Mouse (Mus musculus) hindbrain, embryonic 10.5 days (tissue): Measurements from ENCODE around the gene Amotl2. TPM values are rescaled to one million over a fixed set of nuclear protein-coding genes. Genes with fewer than 3 reads are reported as not detected.
A peak's percentile ranks its signal among the peaks of the same experiment; 100 is the strongest.
"Not testable (repeated sequence)": the region's sequence is repeated elsewhere in the genome, so short reads cannot be mapped to it uniquely, and the experiment has no call there.

Source experiments
- DNase-seq: peaks from one replicate; pipeline ENCODE4 v3.0.0-alpha.2; 2017; ENCODE audit warnings: low spot score
- H3K27ac ChIP-seq: fragments of 300-500 bp; sonication (generic); 2 replicates; pipeline ENCODE4 v1.5.1; 2016; ENCODE audit warnings: mild to moderate bottlenecking, moderate library complexity
- H3K27me3 ChIP-seq: fragments of 300-500 bp; sonication (generic); 2 replicates; pipeline ENCODE4 v1.6.1; 2016; ENCODE audit warnings: mild to moderate bottlenecking; ENCODE audit not compliant: poor library complexity, insufficient read depth, severe bottlenecking
- H3K36me3 ChIP-seq: fragments of 300-500 bp; sonication (generic); 2 replicates; pipeline ENCODE4 v1.6.1; 2016; ENCODE audit warnings: mild to moderate bottlenecking, moderate library complexity
- H3K4me1 ChIP-seq: fragments of 300-500 bp; sonication (generic); replicated peaks from 2 replicates; pipeline ENCODE4 v1.6.1; 2016; ENCODE audit warnings: mild to moderate bottlenecking
- H3K4me3 ChIP-seq: fragments of 300-500 bp; sonication (generic); 2 replicates; pipeline ENCODE4 v1.5.1; 2016; ENCODE audit warnings: mild to moderate bottlenecking, moderate library complexity
- H3K9me3 ChIP-seq: fragments of 300-500 bp; sonication (generic); 2 replicates; pipeline ENCODE4 v1.6.1; 2016; ENCODE audit warnings: mild to moderate bottlenecking, moderate library complexity
- WGBS: fragments of 180-500 bp; shearing (Covaris S2); methylation state at CpG from one replicate; pipeline ENCODE4 v1.1.7; 2016; 5-methylcytosine and 5-hydroxymethylcytosine counted together
- polyA plus RNA-seq: library from polyadenylated mRNA; unstranded; fragments of >200 nt; fragmentation: Nextera tagmentation; extraction: Ambion mirVana; gene quantifications from 2 replicates; pipeline ENCODE4 v1.2.1, GENCODE M21; 2016

Gene Amotl2
- polyA plus RNA-seq, 1 experiment from 2014 or later = 70.1 TPM

DNA sequence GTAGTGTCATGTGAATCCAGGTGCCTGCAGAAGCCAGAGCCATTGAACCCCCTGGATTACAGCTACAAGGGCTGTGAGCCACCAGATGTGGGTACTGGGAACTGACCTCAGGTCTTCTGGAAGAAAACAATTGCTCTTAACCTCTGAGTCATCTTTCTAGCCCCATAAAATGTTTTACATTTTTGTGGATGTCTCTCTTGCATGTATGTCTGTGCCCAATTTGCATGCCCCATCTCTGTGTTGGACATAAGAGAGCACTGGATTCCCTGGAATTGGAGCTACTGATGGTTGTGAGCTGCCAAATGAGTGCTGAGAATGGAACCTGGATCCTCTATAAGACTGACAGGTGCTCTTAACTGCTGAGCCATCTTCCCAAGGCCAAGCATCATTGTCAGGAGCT lies 36.8 kb downstream of the Amotl2 start:
- Histone ChIP-seq H3K36me3 (no peaks in the 10 kb centered on the region), H3K4me3 (no peak overlapping the region), H3K27ac (no peak overlapping the region), H3K4me1 (peaks cover 14% of the 10 kb centered on the region), H3K27me3 (no peaks in the 10 kb centered on the region), H3K9me3 (no peaks in the 10 kb centered on the region)
- DNase-seq = no peak

DNA sequence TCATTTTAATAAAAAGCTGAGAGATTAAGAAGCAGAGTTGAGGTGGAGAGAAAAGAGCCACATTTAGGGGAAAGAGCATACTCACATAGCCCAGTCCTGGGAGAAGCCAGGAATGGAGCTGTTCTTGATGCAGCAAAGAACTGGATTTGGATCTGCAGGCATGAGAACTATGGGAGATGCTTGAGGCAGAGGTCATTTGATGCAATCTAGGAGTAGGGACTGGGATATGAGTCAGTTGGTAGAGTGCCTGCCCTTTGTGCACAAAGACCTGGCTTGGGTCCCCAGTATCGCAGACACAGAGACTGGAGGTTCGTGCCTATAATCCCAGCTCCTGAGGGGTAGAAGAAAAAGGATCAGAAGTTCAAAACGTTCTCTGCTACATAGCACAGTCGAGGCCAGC lies 38.7 kb downstream of the Amotl2 start:
- H3K27ac ChIP-seq = no peak overlapping the region
- no peaks in the 10 kb centered on the region for H3K9me3 ChIP-seq
- no peaks in the 10 kb centered on the region for H3K36me3 ChIP-seq
- peaks cover 25% of the 10 kb centered on the region for H3K4me1 ChIP-seq
- 68% methylated on average over 4 of the region's 4 CpGs for whole genome bisulfite sequencing
- DNase-seq = no peak
- H3K4me3 ChIP-seq = no peak overlapping the region
- no peaks in the 10 kb centered on the region for H3K27me3 ChIP-seq

DNA sequence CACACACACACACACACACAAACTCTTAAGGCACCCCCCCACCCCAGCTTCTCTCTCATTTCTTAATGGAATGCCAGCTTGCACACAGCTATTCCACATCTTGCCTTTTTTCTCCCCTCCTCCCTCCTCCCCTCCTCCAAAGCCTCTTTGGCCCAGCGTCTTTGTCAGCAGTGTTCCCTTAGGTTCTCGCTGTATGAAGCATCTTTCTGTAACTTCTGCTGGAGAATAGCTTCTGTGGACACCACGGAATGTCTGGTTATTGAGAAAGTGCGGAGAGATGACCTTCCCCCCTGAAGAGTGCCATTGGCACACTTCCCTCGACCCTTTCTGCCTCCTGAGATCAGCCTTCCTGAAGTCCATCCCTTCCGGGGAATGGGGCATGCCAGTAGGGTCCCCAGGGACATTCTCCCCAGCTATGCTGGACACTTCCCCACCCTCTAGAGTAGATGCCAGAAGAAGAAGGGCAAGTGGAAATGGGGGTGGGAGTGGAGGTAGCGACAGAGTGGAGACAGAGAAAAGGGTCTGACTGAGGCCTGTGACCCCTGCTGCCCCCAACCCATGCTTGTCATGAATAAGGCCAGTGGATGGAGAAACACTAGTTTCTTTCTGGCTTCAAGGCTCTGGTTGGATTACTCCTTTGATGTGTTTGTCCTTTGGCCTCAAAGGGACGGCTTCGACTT lies 39.3 kb downstream of the Amotl2 start:
- H3K36me3 ChIP-seq = no peaks in the 10 kb centered on the region
- peak overlapping the region; percentile 19; the same call in 1 of the 2 replicates for H3K27ac ChIP-seq
- peaks cover 25% of the 10 kb centered on the region for H3K4me1 ChIP-seq
- no peak overlapping the region for H3K4me3 ChIP-seq
- no peaks in the 10 kb centered on the region for H3K27me3 ChIP-seq
- H3K9me3 ChIP-seq = no peaks in the 10 kb centered on the region
- WGBS = 55% methylated on average over 9 of the region's 9 CpGs
- DNase-seq = no peak

DNA sequence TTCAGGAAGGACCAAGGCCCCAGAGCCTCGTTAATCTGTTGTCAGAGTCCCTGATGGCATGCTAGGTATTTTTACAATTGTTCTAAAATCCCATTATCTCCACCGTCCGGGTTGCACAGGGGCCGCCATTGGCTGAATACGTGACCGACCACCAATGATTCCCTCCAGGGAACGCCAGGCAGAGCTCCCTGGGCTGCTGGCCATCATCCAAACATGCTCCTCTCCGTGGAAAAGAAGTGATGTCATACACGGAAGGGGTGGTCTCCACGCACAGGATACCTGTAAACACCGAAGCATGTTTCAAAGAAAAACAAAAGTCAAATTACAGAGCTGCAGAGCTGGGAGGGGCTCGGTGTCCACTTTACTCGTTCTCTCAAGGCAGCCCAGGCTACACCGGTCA lies 39.9 kb downstream of the Amotl2 start:
- no peak for DNase-seq
- H3K9me3 ChIP-seq = no peaks in the 10 kb centered on the region
- no peak overlapping the region for H3K4me3 ChIP-seq
- WGBS = 74% methylated on average over 14 of the region's 14 CpGs
- no peak overlapping the region for H3K27ac ChIP-seq
- H3K27me3 ChIP-seq = no peaks in the 10 kb centered on the region
- H3K36me3 ChIP-seq = no peaks in the 10 kb centered on the region
- peaks cover 25% of the 10 kb centered on the region for H3K4me1 ChIP-seq

DNA sequence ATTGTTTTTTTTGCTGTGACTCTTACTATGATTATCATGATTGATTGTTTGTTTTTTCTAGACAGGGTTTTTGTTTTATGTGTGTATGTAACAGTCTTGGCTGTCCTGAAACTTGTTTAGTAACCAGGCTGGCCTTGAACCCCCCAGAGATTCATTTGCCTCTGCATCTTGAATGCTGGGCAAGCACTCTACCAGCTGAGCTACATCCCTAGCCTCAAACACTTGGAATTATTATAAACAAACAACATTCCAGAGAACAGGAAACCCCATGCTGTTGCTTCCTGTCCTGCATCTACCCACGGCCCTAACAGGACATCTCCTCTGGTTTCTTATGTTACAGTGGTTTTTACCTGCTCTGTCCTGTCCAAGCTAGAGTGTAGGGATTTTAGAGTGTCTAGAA lies 42.4 kb downstream of the Amotl2 start:
- no peak for DNase-seq
- H3K4me1 ChIP-seq = peaks cover 34% of the 10 kb centered on the region
- no peaks in the 10 kb centered on the region for H3K36me3 ChIP-seq
- H3K4me3 ChIP-seq = no peak overlapping the region
- no peaks in the 10 kb centered on the region for H3K9me3 ChIP-seq
- peak overlapping the region; percentile 17; the same call in 1 of the 2 replicates for H3K27ac ChIP-seq
- no peaks in the 10 kb centered on the region for H3K27me3 ChIP-seq
- 53% methylated on average over 1 of the region's 1 CpGs for WGBS

DNA sequence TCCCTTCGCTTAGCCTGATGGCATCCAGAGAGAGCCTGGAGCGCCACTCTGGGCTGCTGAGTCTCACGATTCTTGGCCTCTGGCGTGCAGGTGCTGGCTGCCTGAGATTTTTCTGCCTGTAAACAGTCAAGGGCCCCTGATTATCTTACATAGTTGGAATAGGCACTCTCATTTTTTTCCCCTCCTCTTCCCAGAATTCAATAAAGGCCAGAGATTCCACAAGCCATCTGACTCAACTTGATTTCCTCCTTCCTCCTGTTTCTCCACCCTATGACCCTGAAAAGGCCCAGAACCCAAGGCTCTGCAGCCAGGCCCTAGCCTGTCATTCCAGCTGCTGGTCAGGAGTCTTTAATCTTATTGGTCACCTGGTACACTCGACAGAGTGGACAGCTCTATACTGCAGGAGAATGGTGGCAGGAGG lies 43.1 kb downstream of the Amotl2 start:
- Histone ChIP-seq H3K27ac (peak overlapping the region; percentile 17; the same call in 1 of the 2 replicates), H3K9me3 (no peaks in the 10 kb centered on the region), H3K4me1 (peaks cover 34% of the 10 kb centered on the region), H3K27me3 (no peaks in the 10 kb centered on the region), H3K4me3 (no peak overlapping the region), H3K36me3 (no peaks in the 10 kb centered on the region)
- DNase-seq = no peak
- WGBS = 65% methylated on average over 5 of the region's 5 CpGs

DNA sequence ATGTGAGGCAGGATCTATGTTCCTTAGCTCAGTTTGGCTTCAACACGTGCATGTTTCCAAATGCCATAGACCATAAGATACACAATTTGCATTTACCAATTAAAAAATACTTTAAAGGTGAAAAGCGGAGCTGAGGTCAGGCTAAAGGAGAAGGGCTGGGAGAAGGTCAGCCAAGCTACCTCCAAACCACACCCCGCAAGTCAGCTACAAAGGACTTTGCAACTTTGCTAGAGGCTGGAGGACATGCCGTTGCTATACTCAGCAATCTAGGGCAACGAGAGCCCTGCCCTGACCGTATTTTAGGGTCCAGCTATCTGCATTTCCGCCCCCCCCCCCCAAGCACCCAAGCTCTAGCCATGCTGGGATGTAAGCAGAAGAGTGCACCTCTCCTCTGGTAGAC lies 45.1 kb downstream of the Amotl2 start:
- Histone ChIP-seq H3K4me1 (peaks cover 20% of the 10 kb centered on the region), H3K27me3 (no peaks in the 10 kb centered on the region), H3K36me3 (no peaks in the 10 kb centered on the region), H3K27ac (no peak overlapping the region), H3K4me3 (no peak overlapping the region), H3K9me3 (no peaks in the 10 kb centered on the region)
- WGBS = 90% methylated on average over 7 of the region's 7 CpGs
- no peak for DNase-seq

DNA sequence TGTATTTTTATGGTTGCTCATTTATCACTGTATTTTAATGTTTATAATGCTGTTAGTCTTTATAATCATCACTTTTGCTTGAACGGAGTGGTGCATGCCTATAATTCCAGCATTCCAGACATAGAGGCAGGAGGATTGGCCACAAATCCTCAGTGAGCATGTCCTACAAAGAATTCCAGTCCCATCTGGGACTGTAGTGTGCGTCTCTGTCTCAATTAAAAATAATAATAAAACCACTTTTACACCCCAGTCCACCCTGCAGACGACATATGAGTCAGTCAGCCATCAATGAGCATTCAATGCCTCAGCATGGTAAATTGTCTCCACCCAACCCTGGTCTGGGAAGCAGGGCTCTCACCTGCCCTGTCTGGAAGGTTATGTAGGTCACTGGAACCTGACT lies 46.4 kb downstream of the Amotl2 start:
- WGBS = 78% methylated on average over 3 of the region's 3 CpGs
- H3K4me3 ChIP-seq = no peak overlapping the region
- H3K27me3 ChIP-seq = no peaks in the 10 kb centered on the region
- no peaks in the 10 kb centered on the region for H3K36me3 ChIP-seq
- H3K27ac ChIP-seq = no peak overlapping the region
- H3K4me1 ChIP-seq = peaks cover 25% of the 10 kb centered on the region
- no peak for DNase-seq
- H3K9me3 ChIP-seq = no peaks in the 10 kb centered on the region

DNA sequence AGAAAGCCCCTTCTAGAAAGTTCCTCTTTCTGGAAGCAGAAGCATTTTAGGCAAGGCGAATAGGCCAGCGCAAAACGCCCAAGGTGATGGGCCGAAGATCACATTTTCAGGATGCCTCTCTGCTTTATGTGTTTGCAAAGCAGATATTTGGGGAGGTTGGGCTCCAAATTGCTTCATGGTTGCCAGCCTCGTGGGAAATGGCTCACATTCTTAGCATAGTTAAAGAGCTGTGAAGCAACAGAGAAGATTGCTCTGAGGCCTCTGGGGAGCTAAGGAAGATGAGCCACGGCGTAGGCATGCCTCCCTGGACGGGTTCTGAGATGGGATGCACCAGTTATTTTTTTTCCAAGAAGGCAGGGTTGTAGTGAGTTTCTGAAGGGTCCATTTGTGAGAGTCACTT lies 47.0 kb downstream of the Amotl2 start:
- 69% methylated on average over 8 of the region's 8 CpGs for WGBS
- no peak overlapping the region for H3K27ac ChIP-seq
- no peaks in the 10 kb centered on the region for H3K27me3 ChIP-seq
- no peak overlapping the region for H3K4me3 ChIP-seq
- H3K36me3 ChIP-seq = no peaks in the 10 kb centered on the region
- H3K9me3 ChIP-seq = no peaks in the 10 kb centered on the region
- no peak for DNase-seq
- peaks cover 25% of the 10 kb centered on the region for H3K4me1 ChIP-seq

DNA sequence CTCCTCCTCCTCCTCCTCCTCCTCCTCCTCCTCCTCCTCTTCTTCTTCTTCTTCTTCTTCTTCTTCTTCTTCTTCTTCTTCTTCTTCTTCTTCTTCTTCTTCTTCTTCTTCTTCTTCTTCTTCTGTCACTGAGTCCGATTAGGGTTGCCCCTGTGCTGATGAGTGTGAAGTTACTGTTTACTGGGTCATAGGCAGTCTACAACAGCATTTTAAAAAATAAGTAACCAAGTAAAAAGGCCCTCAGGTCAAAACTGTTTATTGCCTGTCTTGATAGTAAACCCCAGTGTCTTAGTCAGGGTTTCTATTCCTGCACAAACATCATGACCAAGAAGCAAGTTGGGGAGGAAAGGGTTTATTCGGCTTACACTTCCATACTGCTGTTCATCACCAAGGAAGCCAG lies 48.1 kb downstream of the Amotl2 start:
- 92% methylated on average over 2 of the region's 2 CpGs for WGBS
- DNase-seq = not testable (repeated sequence)

DNA sequence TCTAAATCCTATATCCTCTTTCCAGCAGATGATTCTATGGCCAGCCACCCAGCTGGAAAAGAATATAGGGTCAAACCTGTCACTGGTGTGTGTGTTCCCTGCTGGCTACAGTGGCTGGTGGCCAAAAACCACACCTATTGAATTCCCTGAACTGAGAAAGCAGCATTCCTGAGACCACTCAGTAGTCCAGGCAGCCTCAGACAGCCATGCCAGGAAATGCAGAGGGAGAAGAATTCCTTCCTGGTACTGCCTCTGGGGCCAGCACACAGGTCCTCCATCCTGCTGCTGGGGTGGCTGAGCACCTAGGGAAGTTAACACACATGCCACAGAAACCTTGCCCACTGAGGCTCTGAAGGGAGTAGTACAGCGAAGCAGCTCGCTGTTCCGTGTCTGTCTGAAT lies 50.3 kb downstream of the Amotl2 start:
- Histone ChIP-seq H3K27me3 (no peaks in the 10 kb centered on the region), H3K9me3 (no peaks in the 10 kb centered on the region), H3K4me3 (no peak overlapping the region), H3K4me1 (peaks cover 22% of the 10 kb centered on the region), H3K36me3 (no peaks in the 10 kb centered on the region), H3K27ac (peak overlapping the region; percentile 59)
- no peak for DNase-seq
- WGBS = 83% methylated on average over 3 of the region's 3 CpGs

More for the DNA sequence above, 48.1 kb downstream of the Amotl2 start:
- not testable (repeated sequence) for H3K36me3 ChIP-seq, H3K9me3 ChIP-seq, H3K4me3 ChIP-seq, H3K27me3 ChIP-seq, H3K27ac ChIP-seq
- H3K4me1 ChIP-seq = peaks cover 23% of the 10 kb centered on the region

DNA sequence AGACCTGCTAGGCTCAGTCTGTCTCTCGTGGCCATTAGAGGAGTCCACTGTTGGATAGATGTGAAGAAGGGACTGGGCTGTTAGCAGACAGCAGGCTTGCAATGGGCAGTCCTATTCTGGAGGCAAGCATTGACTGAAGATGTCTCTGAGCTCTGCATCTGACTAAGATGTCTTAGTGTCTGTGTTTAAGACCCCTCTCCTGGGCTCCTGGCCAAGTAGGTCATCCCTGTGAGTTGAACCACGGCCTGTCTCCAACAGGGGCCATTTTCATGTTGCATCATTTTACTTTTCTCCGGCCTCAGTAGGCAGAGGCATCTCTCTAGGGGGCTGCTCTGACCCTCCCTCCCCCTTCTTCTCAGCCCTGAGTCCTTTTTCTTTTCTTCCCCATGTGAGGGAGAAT lies 52.8 kb downstream of the Amotl2 start:
- Histone ChIP-seq H3K4me1 (peaks cover 13% of the 10 kb centered on the region), H3K9me3 (no peaks in the 10 kb centered on the region), H3K36me3 (no peaks in the 10 kb centered on the region), H3K27ac (no peak overlapping the region), H3K27me3 (no peaks in the 10 kb centered on the region), H3K4me3 (no peak overlapping the region)
- WGBS = 69% methylated on average over 3 of the region's 3 CpGs
- DNase-seq = no peak

DNA sequence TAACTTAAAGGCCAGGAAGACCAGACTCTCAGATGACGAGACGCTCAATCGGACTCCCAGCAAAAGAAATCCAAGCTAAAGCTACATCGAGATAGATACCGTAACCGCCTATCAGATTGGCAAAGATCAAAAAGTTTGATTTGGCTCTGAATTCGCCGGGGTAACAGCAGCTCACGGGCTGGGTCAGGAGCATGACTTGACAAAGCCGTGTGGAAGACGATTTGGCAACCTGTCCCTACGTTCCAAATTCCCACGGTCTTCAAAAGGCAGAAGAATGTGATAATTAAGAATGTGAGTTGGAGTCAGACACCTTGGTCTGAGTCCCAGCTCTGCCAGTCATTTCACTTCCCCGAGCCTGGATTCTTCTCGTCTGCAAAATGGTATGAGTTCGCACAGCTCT lies 53.7 kb downstream of the Amotl2 start:
- WGBS = 88% methylated on average over 16 of the region's 16 CpGs
- peaks cover 13% of the 10 kb centered on the region for H3K4me1 ChIP-seq
- H3K4me3 ChIP-seq = no peak overlapping the region
- no peaks in the 10 kb centered on the region for H3K27me3 ChIP-seq
- no peak overlapping the region for H3K27ac ChIP-seq
- H3K9me3 ChIP-seq = no peaks in the 10 kb centered on the region
- H3K36me3 ChIP-seq = no peaks in the 10 kb centered on the region
- no peak for DNase-seq
